Mouse (Mus musculus): ENCODE measurements around the gene Tm4sf4. TPM values are rescaled to one million over a fixed set of nuclear protein-coding genes. Genes with fewer than 3 reads are reported as not detected.

The Tm4sf4 gene
- total RNA-seq (2023): not detected in 4 replicates

GRCm38 (mm10) chr3:57425089-57425730 is at the start of gene Tm4sf4:
Gene Tm4sf4 (plus strand): TSS chr3:57425314.

Other genes with a start within 250 kb of the Tm4sf4 start
- gene Tm4sf1, start 123.3 kb upstream of the Tm4sf4 start, total RNA-seq (2023): not detected in 4 replicates
- gene Wwtr1, start 150.6 kb downstream of the Tm4sf4 start, total RNA-seq (2023): not detected in 4 replicates
- 19.6 to 24.5 TPM (median 22.3 TPM) in 4 replicates for gene Commd2, start 226.4 kb downstream of the Tm4sf4 start, total RNA-seq (2023)